Mouse (Mus musculus) ES-E14 (cell line): ENCODE measurements at regions not wholly inside any gene's neighbourhood (a gene's known extent, or its start where the extent isn't known, plus 50 kb on each side); places are given as distances from the start of the nearest gene placed in this dataset.

Source experiments
- HCFC1 ChIP-seq: IDR thresholded peaks from 2 replicates; pipeline ENCODE4 v1.6.1; 2012; ENCODE audit warnings: low read length, inconsistent platforms, borderline replicate concordance; ENCODE audit not compliant: insufficient read depth
- MAFK ChIP-seq: IDR thresholded peaks from 2 replicates; pipeline ENCODE4 v1.6.1; 2014; ENCODE audit warnings: mild to moderate bottlenecking, low read depth, low read length, inconsistent platforms; ENCODE audit not compliant: insufficient read depth
- ZC3H11A ChIP-seq: IDR thresholded peaks from 2 replicates; pipeline ENCODE4 v1.6.1; 2012; ENCODE audit warnings: low read depth, mild to moderate bottlenecking, inconsistent platforms, low read length, borderline replicate concordance
- ZNF384 ChIP-seq: IDR thresholded peaks from 2 replicates; pipeline ENCODE4 v1.6.1; 2012; ENCODE audit warnings: low read depth, low read length, inconsistent platforms

DNA sequence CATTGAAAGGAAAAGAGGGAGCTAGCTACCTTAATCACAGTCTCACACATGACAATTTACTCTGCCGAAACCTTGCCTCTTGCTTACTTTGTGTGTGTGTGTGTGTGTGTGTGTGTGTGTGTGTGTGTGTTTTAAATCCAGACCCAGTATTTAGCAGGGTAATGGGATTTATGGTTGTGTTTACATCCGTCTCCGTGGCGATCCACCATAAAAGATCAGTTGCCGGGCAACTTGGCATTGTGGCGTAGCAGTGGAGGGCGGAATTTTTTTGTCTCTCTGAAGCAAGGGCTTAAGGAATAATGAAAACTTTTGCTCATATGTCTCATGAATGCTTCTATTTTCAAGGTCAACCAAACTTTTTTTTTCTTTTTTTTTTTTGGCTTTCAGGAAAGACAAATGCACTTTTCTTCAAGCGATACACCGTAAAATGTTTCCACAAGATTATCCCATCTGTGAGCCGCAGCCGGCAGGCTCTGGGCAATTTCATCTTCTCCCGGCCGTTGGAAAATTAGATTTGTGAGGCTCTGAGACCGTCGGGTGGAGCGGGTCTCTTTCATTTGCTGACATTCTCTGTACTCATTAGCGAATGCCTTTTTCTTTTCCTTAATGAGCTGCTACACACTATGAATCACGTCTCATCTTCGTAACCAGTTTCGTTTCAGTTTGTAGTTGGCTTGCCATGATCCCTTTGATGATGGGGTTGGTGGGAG is 53.9 kb upstream of the Ptch1 start:
- no peak for TF ChIP-seq ZNF384
- TF ChIP-seq HCFC1 = no peak
- TF ChIP-seq ZC3H11A = no peak
- no peak for TF ChIP-seq MAFK
